Mouse (Mus musculus) lung, adult 10 weeks (tissue): ENCODE results near the gene Zranb3. TPM values are rescaled to one million over a fixed set of nuclear protein-coding genes. Genes with fewer than 3 reads are reported as not detected.

Experiments used
- polyA plus RNA-seq: library from polyadenylated mRNA; stranded (reverse); fragments of 350-450 nt; fragmentation: Illumina TruSeq; extraction: RNeasy Lipid Tissue Mini Kit (QIAGEN cat#74804); gene quantifications from one replicate; pipeline ENCODE4 v1.2.3, GENCODE M21; 2014; ENCODE audit warnings: low read depth, low replicate concordance; ENCODE audit not compliant: insufficient read depth

Gene Zranb3
- 0.86 TPM for polyA plus RNA-seq

GRCm38 (mm10) chr1:128102641-128103461, at the start of gene Zranb3, which contains the start of gene R3hdm1:
TSS of gene Zranb3 (minus strand) at chr1:128103047.
TSS of gene R3hdm1 (plus strand) at chr1:128103301.

Other genes starting within 250 kb of the Zranb3 start
- 1.4 TPM for gene Map3k19, start 248.0 kb downstream of the Zranb3 start, polyA plus RNA-seq
- 15.7 TPM for gene Rab3gap1, start 234.3 kb downstream of the Zranb3 start, polyA plus RNA-seq
- gene R3hdm1, start 254 bp upstream of the Zranb3 start, polyA plus RNA-seq, result 14.6 TPM
- gene Ubxn4, start 140.9 kb upstream of the Zranb3 start, polyA plus RNA-seq, result 23.5 TPM
- not detected for gene Lct, start 225.3 kb upstream of the Zranb3 start, polyA plus RNA-seq